Mouse (Mus musculus) adrenal gland, adult (tissue): Measurements from ENCODE around the gene Slc38a8.

Source experiments
- DNase-seq, 2 experiments: peaks; one replicate each; pipeline ENCODE4 v3.0.0; 2022 to 2023; ENCODE audit warnings: low spot score in 1 of 2; ENCODE audit not compliant: inconsistent age in 2 of 2

Slc38a8 gene

DNA sequence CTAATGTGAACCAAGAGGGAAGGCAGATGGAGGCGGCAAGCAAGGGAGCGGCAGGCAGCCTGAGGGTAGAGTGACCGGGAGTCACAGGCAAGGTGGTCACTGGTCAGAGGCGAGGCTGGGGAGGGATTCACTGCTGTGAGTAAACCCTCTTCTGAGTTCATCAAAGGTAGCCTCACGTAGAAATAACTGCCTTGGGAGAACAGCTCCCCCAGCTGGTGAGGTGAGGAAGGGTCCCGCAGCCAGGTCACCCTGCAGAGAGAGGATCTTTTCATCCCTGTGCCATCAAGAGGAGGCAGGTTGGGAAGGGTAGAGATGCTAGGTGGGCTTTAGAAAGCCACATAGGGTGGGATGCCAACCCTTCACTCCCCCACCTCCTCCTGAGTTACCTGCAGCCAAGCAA is 4.7 kb downstream of the Slc38a8 start:
- peak; percentile 73 to 88 for DNase-seq

DNA sequence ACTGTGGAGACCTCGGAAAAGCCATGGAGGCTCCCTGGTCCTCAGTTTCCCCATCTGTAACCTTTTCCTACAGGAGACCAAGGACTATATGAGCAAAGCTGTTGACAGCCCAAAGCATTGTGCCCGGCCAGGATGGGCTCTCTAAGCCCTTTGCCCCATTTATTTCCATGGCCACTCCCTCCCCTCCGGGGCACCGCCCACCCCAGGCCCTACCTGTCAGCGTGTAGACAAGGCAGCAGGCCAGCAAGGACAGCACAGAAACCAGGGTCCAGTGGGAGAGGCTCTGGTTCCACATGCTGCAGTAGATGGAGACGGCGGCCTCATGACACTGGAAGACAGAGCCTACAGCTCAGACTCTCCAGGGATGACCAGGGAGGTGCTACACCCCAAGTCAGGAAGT is 14.4 kb downstream of the Slc38a8 start:
- no peak for DNase-seq

DNA sequence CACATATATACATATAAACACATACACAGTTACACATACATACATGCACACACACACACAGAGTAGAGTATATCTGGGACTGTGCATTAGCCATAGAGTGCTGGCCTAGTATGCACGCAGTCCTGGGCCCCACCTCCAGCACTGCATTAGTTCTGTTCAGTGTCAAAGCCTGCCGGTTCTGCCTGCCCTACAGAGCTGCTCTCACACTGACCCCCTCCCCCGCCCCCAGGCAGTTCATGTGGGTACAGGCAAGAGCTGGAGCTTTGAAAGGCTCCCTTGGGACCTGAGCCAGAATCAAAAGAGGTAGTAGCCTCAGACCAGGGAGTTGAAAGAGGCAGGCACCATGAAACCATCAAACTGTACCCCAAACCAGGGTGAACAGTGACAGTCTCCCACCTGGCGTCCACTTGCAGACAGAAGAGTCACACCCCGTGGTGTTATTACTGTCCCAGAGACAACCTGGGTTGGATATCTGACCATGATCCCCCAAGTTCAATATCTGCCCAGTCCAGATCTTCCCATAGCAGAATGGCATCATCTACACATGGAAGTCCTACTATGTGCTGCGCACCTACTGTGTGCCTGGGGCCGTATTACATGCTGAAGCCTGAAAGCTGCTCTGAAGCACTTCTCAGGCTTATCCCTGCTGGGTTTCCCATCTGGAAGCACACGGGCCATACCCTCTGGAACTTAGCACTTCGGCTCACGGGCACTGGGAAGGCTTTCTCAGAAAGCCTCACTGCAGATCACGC is 17.2 kb downstream of the Slc38a8 start:
- DNase-seq = no peak

DNA sequence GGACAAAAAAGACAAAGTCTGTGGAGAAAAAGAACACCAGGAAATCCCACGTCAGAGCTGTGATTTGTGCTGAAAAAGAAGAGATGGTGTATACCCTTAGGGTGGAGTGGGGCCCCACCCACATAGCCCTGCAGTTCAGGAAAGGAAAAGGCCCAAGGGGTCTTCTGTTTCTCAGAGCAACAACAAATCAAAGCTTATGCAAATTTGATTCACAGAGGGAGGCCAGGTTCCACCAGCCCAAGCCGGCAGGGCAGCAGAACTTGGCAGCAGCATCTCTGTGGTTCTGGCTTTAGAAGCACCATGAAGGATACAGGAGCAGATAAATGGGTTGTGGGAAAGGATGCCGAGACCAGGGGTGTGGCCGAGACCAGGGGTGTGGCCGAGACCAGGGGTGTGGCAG is 22.8 kb downstream of the Slc38a8 start:
- no peak for DNase-seq

DNA sequence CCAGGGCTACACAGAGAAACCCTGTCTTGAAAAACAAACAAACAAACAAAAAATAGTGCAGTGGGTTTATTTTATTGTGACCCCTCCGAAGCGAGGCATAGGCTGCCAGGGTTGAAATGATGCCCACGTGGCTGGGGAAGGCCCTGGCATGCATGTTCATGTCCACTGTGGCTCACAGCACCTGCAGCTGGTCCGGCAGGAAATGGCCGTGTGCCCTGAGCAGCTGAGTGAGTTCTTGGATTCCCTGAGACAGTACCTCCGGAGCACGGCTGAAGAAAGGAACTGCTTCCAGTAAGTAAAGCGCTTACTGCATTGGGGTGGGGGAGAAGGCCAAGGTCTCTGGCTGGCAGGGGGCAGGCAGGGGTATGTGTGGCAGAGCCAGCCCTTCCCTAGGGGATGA is 33.4 kb downstream of the Slc38a8 start:
- no peak for DNase-seq

DNA sequence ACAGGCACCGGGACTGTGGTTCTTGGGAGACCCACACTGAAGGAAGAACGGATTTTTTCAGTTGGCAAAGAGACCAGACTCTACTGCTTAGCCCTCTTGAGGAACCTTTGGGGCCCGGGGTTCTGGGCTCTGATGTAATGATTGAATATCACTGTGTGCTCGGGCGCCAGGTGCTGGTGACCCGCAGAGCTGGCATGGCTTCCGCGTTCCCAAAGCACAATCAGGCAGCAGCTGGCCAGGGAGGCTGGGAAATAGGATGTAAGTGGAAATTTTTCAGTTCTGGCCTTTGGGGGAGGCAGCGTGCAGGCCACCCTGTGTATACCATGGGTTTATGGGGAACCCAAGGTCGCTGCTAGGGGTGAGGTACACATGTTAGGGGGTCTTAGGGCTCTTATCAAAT is 34.7 kb downstream of the Slc38a8 start:
- no peak for DNase-seq

DNA sequence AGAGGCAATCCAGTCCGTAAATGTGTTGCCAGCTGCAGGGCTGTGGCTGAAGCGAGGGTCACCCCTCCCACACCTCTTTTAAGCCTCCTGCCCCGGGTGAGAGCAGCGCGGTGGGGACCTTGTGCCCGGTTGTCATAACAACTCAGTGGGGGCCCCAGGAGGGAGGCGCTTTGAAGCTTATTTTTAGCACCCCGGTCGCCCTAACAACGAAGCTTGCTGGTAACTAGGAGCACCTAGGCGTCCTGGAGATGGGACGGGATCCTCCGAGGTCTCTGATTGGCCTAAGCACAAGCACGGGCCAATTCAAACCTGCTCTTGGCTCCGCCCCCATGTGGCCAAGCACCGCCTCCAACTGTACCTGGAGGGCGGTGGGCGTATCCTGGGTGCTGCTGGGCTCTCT is 35.4 kb downstream of the Slc38a8 start:
- DNase-seq = peak in 1 of 2 experiments; percentile 68

DNA sequence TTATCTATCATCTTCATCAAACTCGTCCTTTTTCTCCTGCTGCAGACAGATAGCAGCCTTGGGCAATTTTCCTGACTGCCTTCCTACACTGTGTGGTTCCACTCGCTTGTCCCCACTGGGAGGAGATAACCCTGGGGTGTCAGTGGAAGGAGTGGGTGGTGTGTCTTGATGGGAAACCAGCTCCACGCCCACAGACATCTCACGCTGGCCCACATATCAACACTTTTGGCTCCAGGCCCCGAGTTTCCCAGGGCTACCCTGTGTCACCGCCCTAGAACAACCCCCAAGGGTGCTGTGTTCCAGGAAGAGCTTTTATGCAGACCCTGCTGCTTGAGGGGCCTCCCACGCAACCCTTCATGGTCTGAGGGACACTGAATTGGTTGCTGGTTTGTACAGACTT is 37.8 kb downstream of the Slc38a8 start:
- no peak for DNase-seq

DNA sequence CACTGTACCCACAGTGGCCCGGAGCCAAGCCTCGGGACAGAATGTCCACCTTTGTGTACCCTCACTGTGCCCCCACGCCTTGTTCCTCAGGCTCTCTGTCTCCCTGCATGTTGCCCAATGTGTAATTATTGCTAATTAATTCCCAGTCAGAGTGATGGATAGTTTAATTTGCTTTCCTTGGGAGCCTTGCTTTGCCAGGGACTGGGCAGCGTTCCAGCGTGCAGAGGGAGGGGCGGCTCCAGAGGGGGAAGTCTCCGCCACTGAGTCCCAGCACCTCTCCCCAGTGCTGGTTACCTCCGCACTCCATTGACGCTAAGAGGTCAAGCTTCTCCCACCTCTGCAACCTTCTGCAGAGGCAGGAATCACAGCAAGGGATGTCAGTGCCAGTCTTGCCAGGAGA is 40.1 kb downstream of the Slc38a8 start:
- DNase-seq = no peak

DNA sequence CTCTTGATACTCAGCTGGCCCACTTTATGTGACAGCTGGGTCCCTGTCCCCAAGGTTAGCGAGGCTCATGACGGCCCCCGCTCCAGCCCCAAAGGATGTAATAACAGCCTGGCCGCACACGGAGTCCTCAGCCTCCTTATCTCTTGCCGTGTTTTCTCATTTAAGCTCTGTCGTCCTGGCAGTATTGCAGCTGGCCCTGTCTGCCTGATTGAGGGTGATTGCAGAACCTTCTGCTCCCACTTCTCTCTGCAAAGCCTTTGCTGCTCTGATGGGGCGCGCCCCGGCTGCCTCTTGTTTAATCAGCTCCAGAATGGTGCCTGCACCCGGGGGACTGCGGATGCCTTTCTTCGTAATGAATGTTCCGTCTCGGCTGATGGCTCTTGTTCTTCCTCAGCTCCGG is 41.8 kb downstream of the Slc38a8 start:
- peak in 1 of 2 experiments; percentile 27 for DNase-seq

DNA sequence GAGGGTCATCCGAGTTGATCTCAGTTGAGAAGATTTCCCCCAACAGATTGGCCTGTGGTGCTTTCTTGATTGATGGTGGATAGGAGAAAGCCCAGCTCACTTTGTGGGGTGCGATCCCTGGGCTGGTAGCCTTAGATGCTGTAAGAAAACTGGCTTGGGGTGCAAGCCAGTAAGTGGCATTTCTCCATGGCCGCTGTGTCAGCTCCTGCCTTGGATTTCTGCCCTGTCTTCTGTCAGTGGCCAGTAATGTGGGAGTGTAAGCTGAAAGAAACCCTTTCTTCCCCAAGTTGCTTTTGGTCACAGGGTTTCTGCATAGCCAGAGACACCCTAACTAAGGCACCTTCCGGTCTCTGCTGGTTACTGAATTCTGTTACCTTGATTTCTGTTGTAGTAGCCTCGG is 45.5 kb downstream of the Slc38a8 start:
- peak in 1 of 2 experiments; percentile 4 for DNase-seq

DNA sequence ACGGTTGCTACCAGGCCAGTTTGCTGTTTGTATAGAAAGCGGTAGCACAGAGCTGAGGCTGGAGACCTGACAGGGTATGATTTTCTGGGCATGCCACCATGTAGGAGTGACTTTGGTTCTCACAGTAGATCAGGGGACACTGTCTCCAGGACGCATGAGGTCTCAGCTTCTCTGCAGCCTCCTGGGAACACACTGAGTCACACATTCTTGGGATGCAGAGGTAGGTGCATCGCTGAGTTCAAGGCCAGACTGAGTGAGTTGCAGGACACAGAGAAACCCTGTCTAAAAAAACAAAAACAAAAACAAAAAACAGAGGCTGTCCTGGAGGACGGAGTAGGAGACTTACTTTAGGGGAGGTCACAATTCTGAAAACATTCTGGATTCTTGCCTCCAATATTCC is 48.6 kb downstream of the Slc38a8 start:
- peak in 1 of 2 experiments; percentile 55 for DNase-seq

DNA sequence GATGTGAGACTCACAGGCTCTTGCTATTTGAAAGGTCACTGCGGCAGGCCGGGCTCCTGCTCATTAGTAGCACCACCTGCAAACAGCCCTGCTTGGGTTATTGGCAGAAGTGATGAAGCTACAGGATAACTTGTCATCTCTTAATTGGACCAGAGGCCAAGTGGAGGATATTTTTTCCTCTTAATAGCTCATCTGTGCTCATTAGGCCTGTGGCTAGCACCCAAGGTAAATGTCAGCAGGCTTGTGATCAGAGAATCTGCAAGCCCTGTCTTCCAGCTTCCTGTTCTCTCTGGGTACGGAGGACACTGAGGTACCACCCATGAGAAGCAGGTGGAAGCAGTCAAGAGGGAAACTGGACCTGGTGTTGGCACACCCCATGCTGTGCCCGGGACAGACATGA is 50.4 kb downstream of the Slc38a8 start:
- DNase-seq = no peak

DNA sequence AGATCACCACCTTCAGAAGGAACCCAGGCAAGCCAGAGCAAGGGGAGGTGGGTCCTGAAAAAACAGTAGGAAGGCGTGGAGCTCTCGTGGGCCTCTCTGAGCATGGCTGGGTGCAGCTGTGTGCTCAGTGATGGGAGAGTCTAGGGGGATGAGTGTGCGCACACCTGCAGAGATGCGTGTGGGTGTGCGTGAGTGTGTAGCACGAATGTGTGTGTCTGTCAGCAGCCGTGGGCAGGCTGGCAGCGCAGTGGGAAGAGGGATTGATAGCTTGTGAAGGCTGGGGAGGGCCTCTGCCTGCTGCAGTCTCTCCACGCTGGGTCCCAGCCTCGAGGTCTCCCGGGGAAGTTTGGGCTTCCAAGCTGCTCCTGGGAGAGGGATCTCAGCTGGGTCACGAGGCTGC is 51.9 kb downstream of the Slc38a8 start:
- DNase-seq = peak in 1 of 2 experiments; percentile 24

DNA sequence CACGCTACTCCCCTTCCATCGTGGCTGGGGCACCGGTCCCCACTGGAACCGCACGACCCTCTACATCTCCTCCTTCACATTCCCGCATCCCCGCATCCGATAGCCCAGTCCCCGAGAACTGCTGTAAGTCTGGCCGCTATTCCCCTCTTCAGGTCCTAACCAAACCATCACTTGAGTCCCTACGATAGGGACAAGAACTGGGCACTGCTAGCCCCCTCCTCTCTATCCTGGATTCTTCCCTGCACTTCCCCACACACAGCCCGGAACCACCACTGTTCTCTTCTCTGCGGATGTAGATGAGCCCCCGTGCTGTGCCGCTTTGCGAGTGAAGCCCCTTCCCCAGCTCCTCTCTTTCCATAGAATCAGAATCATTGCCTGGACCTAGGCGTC is 53.7 kb downstream of the Slc38a8 start:
- DNase-seq = peak in 1 of 2 experiments; percentile 46

DNA sequence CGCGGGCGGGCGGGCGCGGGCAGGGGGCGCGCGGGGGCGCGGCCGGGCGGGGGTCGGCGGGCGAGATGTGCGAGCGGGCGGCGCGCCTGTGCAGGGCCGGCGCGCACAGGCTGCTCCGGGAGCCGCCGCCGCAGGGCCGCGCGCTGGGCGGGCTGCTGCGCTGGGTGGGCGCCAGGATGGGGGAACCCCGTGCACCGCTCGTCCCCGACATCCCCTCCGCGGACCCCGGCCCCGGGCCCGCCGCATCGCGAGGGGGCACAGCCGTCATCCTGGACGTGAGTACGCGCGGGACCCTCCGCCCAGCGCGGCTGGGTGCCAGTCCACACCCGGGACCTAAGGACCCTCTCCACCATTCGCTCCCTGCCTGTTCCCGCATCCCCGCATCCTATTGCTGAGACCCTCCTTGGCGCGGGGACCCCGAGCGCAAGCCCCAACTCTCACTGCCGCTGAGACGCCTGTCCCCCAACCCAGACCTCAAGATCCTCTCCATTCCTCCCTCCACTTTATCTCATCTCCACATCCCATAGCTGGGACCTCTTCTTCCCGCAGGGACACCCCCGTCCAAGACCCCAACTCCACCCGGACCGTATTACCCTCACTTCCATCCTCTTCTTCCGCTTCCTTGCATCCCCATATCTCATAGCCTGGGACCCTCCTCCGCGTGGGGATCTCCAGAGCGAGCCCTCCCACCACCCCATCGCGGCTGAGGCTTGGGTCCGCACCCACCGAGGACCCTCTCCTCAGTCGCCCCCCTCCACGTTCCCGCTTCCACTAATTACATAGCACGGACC is 54.3 kb downstream of the Slc38a8 start:
- peak; percentile 62 to 72 for DNase-seq

DNA sequence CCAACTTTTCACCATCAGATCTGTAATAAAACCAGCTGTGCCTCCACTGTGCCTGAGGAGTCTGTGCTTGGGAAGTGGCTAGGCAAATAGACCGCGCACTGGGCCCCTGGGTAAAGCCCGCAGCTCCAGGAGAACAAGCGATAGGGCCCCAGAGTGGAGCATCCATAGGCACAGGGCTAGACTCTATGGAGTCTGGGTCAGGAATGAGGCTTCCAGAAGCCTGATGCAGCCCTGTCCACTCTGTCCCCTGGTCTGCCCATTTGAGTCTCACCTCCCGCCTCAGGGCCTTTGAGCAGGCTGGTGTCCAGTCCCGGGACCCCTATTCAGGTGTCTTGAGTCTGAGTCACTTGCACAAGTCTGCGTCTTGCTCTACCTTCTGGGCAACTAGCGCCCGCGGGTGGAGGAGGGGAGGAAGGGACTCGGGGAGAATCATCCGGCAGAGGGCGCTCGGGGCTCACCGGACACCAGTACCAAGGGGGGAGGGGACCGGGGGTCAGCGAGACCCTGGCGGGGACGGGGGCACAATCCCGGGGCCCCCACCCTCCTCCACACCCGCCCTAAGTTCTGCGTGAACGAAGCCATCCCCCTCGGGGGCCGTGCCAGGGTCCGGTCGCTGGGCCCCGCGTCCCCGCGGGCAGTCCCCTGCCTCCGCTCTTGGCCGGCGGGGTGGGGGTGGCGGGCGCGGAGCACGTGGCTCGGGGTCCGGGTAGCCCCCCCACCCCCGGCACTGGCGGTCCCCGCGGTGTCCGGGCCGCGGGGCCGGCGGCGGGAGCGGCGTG is 55.1 kb downstream of the Slc38a8 start, which contains the start of gene Necab2:
Gene Necab2, plus strand, starts transcription at position 509 of the 779 bp plus-strand sequence.
- peak; percentile 91 to 97 for DNase-seq

DNA sequence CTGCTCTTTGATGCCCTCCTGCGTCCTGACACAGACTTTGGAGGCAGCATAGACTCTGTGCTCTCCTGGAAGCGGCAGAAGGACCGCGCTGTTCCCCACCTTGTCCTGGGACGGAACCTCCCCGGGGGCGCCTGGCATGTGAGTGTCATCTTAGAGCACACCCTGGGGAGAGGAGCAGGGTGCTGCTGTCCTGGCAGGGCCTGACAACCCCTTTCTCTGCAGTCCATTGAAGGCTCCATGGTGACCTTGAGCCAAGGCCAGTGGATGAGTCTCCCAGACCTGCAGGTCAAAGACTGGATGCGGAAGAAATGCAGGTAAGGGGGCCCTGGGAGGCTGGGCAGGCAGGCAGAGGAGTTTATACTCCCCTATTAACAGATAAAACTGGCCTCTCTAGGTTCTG is 58.5 kb downstream of the Slc38a8 start:
- peak; percentile 70 to 81 for DNase-seq

DNA sequence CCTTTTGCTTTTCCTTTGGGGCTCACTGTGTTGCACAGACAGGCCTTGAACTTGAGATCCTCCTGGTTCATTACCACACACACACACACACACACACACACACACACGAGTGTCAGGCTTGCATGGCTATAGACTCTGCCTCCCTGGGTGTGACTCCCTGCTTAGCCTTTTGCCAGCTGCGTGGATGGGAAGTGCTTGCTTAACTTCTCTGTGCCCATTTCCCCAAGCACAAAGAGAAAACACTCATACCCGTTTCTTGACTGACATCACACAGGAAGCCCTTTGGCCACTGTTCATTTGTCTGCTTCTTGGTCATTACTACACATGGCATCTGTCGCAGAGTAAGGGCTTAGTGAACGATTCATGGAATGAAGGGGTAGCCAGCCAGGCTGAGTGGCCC is 59.5 kb downstream of the Slc38a8 start:
- no peak for DNase-seq

DNA sequence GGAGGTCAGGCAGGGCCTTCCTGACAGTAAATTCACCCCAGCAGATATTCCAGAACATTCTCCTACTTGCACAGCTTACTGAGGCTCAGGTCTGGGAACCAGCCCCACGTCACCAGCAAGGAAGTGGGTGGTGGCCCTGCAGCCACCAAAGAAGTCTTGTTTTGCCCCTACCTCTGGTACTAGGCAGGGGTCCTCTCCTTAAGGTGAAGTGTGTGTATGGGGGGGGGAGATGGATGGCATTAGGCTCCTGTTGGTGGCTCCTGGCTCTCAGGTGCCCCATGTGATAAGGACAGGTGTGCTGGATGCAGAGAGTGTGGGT is 60.6 kb downstream of the Slc38a8 start:
- no peak for DNase-seq

DNA sequence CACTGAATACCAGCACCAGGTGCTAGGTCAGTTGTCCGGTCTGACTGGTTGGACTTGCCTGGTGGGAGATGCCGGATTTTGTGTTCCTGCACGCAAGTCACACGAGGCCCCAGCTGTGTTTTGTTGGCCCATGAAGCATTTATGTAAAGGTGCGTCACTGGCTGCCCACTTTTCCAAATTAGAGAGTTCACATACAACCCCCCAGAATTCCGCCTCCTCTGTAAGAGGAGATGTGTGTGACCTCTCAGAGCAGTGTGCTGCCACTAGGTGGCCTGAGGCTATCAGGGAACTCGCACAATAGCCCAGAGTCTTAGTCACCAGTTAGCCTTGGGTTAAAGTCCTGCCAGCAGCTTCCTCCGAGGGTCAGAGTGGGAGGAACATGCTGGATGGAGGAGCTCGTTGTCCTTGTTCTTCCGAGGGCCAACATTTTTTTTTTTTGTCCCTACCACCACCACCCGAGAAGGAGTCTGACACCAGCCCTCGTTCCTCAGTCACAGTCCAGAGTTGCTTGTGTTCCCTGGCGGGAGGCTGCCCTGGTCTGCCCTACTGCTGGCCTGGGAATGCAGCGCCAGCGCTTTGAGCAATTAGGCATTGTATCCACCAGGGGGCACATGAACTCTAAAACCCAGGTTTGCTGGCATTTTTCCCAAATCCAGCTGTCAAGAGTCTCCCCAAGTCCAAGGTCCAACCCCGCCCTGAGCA is 61.1 kb downstream of the Slc38a8 start:
- peak; percentile 89 to 97 for DNase-seq
